Mouse (Mus musculus) fibroblast of lung, adult 2 months (primary cell): ENCODE results near the gene Odf3l2.
A peak's percentile ranks its signal among the peaks of the same experiment; 100 is the strongest.

ENCODE experiments used
- DNase-seq: peaks from one replicate; pipeline ENCODE4 v3.0.0-alpha.2; 2011; ENCODE audit warnings: low read depth

The Odf3l2 gene

DNA sequence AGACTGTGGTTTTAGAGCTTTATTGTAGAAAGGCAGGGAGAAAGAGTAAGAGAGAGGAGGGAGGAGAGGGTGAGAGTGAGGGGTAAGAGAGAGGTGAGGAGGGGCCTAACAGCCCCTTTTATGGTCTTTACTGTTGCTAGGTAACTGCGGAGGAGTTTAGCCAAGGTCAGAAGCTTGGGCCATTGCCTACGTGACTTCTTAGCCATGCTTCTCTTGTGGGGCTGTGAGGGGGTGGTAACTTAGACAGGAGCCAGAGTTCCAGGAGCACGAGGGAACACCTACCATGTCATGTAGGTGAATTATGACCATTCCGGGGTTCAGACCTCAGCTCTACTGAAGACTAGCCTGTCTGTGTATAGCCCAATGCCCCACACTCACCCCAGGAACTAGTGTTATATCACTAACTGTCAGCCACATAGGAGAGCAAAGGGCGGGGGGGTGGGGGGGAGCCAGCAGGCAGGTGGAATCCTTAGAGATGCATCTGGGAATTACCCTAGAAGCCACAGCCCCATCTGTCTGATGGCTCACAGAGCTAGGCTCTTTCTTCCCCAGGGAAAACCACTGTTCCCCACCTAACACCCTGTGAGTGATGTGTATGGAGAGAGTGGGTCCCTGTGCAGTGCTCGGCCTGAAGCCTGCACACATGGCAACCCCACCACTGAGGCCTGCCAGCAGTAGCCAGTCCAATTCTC lies 26.0 kb upstream of the Odf3l2 start:
- no peak for DNase-seq

GRCm38 (mm10) chr10:79670071-79670888 lies 24.7 kb upstream of the Odf3l2 start:
- no peak for DNase-seq

- DNase-seq, result no peak
These were observed 24.1 kb upstream of the Odf3l2 start for GRCm38 (mm10) chr10:79669576-79670057.

- DNase-seq, result peak; percentile 89
These were observed 23.4 kb upstream of the Odf3l2 start, which contains the start of gene Tpgs1 for GRCm38 (mm10) chr10:79668771-79669575. Gene Tpgs1 (plus strand): TSS chr10:79669369.

- DNase-seq, result no peak
These were observed 22.5 kb upstream of the Odf3l2 start for GRCm38 (mm10) chr10:79668076-79668475.

GRCm38 (mm10) chr10:79666493-79666892 lies 21.0 kb upstream of the Odf3l2 start:
- no peak for DNase-seq

DNA sequence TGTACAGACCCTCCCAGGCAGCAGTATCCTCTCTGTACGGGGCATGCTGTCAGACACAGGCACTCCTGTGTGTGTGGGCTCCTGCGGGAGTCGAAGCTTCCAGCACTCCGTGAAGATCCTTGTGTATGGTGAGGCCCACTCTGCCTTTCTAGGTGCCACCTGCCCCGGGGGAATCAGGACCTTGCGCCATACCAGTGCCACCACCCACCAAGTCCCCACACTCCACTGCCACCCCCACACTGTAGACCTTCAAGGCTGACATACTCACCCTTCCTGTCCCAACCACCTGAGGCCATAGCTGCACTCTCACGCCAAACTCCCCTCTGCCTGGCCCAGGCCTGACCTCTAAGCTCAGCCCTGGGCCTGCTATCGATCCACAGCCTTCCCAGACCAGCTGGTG lies 19.5 kb upstream of the Odf3l2 start:
- no peak for DNase-seq

DNA sequence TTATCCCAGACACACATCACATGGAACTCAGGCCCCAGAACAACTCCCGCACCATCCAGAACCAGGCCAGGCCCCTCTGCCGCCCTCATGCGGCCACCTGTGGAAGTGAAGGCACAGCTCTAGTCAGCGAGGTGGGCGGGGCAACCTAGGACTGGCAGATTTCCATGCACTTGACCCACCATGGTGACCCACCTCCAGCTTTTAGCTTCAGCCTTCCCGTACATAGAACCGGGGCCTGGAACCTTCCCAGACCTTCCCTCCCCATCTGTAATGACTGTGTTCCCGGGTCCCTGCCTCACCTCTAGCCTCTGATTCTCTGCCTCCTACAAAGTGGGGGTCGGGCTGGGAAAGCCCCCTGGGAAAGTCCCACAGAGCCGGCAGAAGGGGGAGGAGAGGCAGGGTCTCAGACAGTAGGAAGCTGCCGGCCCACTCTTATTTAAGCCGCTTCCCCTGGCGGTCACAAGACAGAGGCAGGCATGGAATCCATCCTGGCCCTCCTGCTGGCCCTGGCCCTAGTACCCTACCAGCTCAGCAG lies 18.7 kb upstream of the Odf3l2 start, which contains the start of gene Madcam1:
Gene Madcam1, plus strand, starts transcription at position 429 of the 535 bp plus-strand sequence.
- DNase-seq, result no peak

DNA sequence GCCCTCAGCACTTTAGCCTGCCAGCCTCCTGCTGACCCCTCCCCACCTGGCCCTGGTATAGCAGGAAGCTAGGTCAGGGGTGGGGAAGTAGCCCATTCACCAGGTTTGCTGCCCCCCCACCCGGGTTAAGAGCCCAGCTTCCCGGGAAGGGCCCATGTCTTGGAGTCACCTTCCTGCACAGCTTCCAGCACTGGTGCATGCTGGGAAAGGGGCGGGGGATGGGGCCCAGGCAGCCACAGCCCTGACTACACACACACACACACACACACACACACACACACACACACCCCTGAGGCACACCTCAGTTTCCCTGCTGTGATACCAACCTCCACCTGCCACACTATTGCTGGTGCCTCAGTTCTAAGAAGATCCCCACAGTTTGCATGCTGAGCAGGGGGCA lies 16.3 kb upstream of the Odf3l2 start:
- DNase-seq, result no peak

- no peak for DNase-seq
These were observed 14.8 kb upstream of the Odf3l2 start for GRCm38 (mm10) chr10:79660298-79660697.

- DNase-seq, result no peak
These were observed 13.3 kb upstream of the Odf3l2 start for GRCm38 (mm10) chr10:79658829-79659228.

DNA sequence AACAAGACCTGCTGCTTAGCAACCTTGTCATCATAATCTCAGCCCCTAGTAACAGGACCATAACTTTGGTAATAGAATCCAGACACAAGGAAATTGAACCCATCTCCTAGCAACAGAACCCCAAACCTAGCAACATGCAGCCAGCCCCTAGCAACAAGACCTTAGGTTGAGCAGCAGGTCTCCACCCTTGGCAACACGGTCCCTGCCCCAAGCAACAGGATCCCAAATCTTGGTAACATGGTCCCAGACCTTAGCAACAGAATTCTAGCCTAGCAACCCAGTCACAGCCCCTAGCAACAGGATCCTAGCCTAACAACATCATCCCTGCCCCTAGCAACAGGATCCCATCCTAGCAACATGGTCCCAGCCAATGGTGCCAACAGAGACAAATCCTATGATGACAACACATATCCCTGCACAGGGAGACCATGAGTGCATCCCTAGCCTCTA lies 9.4 kb upstream of the Odf3l2 start:
- no peak for DNase-seq

DNA sequence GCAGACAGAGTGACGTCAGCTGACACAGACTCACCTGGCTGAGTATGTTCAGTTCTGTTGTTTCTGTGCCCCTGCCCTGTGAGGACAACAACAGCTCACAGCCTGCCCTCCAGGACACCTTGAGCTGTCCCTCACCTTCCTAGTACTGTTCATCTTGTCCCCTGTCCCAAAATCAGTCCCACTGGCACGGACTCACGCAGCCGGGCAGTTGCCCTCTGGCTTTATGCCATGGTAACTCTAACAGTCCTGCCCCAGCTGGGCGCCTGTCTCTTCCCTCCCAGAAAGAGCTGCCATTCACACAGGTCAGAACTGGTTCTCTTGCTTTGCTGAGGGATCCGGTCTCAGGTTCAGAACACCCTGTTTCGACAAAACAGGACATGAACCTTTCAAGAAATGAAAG lies 7.3 kb upstream of the Odf3l2 start:
- no peak for DNase-seq

DNA sequence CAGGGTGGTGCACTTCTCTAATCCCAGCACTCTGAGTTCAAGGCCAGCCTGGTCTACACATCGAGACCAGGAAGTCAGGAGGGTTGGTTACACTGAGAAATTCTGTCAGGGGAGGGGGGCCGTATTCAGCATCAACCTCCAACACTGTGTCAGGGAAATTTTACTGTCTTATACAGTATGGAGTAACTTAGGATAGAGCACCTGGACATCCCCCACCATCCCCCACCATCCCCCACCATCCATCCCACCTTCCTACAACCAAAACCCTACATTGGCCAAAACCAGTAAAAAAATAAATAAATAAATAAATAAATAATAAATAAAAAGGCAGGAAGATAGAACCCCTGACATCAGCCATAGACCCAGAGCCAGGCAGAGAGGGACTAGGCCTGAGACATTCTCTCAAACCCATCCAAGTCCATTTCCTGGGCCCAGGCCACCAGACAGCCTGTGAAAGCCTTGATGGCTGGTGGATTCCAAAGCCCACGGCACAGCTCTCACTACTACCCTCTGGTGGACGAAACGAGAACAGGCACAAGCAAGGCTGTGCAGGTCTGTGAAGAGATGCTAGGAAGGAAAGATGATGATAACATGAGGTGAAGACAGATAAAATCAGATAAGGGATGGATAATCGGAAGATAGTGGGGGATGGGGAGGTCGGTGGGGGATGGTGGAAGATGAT lies 3.7 kb upstream of the Odf3l2 start:
- peak; percentile 46 for DNase-seq

DNA sequence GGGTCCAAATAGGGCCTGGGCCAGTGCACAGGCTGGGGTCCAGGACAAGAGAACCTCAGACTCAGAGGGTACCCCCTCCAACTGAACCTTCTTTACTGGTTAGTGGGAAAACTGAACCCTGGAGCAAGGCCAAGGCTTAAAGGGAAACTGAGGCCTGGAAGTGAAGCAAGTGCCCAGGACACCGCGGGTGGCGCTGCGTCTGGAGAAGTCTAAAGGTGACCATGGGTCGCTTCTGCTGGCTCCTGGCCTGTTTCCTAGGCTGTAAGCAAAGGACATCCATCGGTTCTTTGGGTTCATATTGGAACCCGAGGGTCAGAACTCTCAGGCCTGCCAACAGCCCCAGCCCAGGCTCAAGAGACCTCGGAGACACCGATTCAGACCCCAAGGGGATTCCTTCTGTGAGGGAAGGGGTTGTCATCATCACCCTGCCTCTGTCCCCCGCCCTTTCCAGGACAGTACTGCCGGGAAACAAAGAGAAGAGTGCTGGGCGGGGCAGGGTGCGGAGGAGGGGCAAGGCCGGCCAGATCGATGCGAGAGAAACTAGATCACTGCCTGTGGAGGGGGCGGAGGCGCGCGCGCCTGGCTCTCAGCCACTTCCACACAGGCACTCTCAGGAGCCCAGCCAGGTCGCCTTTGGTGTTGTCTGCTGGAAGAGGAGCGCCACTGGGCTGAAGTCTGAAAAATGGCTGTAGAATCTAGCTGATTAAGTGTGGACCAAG lies 6.9 kb downstream of the Odf3l2 start:
- no peak for DNase-seq

GRCm38 (mm10) chr10:79637128-79638110 lies 8.1 kb downstream of the Odf3l2 start, which contains the start of gene Shc2:
Gene Shc2 (minus strand): TSS chr10:79637918.
- no peak for DNase-seq

- no peak for DNase-seq
These were observed 9.3 kb downstream of the Odf3l2 start for GRCm38 (mm10) chr10:79636287-79636686.

DNA sequence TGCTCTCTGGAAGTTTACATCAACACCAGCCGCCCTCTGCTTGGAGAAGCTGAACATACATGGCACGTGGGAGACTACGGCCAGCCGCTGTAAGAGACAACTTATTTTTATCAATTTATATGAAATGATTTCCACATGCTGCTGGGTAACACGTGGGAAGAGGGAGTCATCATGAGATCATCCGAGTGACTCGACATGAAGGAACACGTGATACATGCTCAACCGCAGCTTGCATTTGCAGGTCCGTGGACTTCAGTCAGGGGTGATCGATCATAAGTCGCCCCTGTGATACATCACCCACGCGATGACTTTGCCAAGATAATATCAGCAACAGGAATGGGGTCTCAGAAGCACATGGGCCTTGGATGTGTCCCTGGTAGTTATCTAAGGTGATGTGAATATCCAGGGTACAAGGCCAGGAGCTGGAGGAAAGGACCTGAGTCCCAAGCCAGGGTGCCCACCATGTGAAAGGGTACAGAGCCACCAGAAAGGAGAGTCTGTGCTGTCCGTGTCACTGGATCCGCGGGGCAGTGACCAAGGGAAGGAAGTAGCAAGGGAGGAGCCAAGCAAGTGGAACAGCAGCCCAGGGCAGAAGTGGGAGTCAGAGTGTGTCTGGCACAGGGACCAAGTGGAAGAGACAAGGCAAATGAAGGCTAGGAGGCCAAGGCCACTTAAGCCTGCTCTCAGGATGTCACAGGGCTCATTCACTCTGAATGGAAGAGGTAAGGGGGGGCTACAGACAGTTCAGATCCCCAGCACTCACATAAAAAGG lies 12.3 kb downstream of the Odf3l2 start:
- DNase-seq, result peak; percentile 69

- no peak for DNase-seq
These were observed 14.1 kb downstream of the Odf3l2 start for GRCm38 (mm10) chr10:79631432-79631831.
